Mouse (Mus musculus): ENCODE measurements around the gene Ambra1.

Gene Ambra1

DNA sequence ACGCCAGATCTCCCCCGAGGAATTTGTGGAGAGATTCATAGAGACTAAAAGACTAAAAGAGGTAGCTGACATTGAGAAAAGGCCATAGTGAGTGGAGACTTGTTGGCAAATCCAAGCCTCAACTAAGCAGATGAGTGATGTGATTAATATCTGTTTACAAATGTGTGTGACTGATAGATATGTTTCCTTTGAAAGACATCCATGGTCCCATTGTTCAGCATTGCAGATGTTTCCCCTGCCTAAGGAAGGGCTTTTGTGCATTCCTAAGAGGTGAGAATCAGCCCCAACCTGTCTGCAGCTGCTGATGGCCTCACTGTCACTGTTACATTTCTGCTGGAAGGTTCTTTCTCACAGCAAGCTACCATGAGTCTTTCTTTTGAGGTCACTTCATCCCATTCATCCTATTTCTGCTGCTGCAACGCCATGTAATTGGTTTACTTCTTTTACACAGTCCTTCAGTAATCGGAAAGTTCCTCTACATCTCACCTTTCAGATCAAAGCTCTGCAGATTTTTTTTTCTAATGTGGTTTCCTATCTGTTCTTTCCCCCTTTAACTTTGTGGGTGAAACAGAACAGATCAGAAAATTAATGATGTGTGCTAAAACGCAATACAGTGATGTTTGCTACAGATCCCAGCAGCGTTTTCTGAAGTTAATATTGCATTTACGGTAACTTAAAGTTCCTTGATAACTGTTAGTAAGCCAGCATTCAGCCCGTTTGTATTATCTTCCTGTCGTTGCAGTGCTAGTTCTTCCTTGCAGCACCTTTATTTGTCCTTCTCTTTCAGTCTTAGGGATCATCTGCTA lies 146.3 kb downstream of the Ambra1 start:
- peak; percentile 19 for DNase-seq

DNA sequence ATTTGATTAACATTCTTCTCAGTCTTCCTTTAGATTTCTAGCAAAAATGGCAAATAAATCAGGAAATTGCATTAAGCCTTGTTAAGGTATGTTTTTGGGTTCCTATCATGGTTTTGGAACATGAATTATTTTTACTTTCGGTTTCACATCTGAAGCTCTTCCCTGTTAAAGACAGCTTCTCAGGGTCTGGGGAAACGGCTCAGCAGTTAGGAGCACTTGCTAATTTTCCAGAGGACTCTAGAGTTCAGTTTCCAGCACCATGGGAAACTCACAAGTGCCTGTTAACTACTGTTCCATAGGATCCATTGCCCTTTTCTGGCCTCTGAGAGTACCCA lies 146.8 kb downstream of the Ambra1 start:
- no peak for DNase-seq

DNA sequence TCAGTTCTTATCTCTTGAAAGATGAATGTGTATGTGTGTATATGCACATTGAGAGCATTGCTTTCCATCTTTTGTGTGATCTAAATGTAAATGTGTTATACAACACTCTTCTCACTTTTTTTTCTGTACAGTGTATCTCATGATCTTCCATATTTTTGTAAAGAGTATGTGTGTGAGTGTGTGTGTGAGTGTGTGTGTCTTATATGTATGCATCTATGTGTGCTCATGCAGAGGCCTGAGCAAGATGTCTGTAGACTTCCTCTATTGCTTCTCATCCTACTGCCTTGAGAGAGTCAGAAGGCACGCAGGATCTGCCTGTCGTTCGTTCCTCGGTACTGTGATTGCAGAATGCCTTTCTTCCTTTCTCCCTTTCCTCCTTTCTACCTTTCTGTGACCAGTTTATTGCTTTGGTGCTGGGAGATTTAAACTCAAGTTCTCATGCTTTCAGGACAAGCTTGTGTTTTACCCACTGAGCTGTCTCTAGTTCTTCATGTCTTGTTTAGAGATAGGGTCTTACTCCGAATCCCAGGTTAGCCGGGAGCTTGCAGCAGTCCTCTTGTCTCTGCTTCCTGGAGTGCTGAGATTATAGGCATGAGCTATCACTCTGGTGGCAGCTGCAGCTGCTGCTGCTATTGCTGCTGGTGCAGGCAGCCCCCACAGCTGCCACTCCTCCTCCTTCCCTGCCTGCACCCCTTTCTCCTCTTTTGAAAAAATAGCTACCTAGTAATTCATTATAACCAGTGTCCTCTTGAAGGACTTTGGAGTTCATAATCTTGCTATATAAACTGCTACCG lies 148.7 kb downstream of the Ambra1 start:
- DNase-seq = no peak

DNA sequence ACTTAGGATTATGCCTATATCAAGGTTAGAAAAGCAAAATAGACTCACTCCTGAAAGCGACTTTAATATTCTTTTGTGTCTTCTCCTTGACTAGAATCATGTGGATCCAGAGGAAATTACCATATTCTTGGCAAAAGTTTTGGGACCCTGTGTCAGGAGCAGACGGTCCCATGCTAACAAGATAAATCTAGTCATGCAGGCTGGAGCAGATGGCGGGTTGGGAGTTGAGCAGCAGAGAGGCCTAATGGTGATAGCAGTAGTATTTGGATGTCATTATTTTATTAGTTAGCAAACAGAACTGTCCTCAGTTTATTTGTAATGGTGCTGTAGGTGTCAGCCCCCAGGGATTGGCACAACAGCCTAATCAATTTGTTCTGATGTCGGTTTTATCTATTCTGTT lies 154.0 kb downstream of the Ambra1 start:
- DNase-seq = no peak

DNA sequence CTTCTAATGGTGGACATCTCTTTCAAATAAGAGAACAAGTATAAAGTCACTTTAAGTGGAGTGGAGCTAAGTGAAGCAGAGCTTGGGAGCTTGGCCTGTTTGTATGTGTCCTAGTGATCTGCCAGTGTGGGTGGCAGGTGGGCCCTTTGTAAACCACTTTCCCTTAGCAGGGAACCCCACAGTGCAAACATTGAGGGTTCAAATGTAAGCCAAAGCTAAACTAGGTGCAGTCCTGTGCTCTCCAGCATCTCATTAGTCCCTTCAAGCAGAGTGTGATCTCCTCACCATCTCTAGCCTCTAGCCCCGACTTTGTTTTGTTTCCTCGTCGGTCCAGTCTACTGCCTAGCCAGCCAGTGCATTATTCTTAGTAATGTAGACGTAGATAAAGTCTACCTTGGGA lies 154.7 kb downstream of the Ambra1 start:
- DNase-seq = no peak

DNA sequence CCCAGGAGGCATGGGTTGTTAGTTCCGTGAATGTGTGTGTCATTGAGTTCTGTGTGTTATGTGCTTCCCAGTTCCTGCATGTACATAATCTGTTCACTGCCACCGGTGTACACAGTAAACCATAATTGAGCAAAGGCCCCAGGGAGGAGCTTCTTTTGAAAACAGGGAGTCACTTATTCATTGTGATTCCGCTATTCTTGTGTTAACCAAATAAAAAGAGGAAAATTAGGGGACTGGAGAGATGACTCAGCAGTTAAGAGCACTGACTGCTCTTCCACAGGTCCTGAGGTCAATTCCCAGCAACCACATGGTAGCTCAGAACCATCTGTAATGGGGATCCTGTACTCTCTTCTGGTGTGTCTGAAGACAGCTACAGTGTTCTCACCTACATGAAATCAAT lies 164.8 kb downstream of the Ambra1 start:
- DNase-seq = no peak

DNA sequence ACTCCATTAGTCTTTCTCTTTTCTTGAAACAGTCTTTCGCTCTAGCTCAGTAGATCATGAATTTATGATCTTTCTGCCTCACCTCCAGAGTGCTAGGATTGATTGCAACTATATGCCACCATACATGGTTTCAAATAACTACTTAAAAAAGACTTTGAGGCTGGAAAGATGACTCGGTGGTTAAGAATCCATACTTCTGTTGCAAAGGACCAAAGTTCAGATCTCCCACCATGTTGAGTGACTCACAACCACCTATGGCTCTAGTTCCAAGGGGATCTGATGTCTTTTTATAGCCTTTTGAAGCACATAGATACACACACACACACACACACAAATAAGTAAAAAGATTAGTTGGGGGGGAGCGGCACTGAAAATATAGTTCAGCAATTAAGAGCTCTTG lies 165.5 kb downstream of the Ambra1 start:
- no peak for DNase-seq

DNA sequence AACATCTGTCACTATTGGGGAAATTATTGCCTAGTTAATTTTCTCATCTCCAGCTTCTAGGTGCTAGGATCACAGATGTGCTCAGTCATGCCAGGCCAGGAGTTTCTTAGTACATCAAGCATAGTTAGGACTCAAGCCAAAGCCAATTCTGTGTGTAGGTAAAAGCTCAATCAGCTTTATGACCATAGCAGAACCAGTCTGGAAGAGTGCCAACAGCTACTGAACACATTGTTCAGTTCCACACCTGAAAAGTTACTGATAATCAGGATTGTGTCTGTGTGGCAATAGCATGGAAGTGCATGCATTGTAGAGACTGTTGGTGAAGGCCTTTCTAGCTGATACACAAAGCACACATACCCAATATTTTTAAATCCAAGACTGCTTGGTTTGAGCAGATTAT lies 168.0 kb downstream of the Ambra1 start:
- DNase-seq = peak; percentile 3

DNA sequence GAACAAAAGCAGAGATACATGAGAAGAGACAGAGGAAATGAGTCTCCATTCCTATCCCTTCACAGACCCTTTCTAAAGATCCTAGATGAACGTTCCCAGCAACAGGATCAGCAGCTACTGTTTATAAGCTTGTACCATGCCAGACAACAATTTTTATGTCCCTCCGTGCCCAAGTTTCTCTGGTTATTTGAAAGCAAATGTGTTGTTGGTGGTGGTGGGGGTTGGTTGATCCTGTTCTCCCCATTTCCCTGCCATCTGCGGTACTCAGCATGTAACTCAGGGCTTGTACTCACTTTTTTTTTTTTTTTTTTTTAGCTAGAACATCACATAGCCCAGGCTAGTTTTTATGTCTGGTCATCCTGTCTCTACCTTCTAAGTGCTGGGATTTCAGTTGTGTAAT lies 169.2 kb downstream of the Ambra1 start:
- DNase-seq = no peak

DNA sequence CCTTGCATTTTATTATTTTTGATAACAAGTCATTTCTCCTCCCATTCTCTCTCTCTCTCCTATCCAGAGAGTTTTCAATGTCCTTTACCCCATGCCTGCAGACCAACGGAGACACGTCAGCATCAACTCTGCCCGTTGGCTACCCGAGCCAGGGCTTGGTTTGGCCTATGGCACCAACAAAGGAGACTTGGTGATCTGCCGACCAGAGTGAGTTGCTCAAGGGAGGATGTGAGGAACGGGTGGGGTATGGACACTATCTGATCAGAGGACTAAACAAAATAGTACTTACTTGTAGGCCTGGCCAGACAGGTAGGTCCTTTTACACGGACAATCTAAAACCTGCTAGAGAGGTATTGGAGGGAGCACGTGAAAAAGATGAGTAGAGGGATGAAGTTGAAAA lies 170.5 kb downstream of the Ambra1 start:
- DNase-seq = no peak

DNA sequence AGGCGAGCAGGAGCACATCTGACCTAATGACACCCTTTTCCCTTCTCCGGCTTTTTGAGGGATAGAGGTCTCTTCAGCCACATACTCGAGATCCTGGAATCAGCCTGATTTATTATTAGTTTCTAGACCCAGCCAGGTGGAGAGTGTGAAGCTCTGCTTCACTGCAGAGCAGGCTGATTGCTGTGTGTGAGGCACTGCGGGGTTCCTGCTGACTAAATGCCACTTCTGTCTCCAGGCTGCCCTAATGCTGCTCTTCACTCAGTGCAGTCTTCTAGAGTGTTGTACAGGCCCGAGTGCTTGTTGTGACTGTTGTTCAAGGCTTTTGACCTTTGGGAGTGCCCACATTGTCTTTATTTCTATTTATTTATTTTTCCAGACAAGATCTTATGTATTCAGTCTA lies 172.4 kb downstream of the Ambra1 start:
- DNase-seq = no peak

DNA sequence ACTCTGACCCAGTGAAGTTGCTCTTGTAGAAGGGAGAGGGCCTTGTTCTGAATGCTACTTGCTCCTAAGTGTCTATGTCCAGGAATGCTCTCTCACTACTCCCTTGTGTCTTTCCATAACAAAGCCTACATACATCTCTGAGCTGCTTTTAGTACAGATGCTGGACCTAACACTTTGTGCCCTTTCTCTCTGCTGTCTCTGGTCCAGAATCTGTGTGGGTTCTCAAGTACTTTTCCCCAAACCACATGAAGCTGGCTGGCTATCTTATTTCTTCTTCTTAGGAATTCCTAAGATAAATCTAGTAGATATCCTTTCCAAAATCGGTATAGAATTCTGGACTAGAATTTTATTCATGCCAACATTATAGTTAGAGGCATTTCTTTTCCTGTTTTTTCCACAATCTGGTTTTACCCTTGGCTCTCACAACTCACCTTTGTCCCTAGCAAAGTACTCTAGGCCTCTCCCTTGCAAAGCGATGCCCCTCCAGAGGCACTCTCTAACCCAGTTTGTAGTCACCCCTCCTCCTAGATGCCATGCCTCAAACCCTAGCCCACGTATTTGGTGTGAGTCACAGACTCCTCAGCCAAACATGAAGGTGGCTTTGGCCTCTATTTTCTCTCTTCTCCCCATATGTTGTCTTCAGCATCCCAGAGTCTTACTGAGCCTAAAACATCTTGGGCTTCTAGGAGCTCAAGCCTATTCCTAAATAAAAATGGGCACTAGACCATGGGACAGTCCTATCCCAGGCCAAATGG lies 173.4 kb downstream of the Ambra1 start:
- no peak for DNase-seq

DNA sequence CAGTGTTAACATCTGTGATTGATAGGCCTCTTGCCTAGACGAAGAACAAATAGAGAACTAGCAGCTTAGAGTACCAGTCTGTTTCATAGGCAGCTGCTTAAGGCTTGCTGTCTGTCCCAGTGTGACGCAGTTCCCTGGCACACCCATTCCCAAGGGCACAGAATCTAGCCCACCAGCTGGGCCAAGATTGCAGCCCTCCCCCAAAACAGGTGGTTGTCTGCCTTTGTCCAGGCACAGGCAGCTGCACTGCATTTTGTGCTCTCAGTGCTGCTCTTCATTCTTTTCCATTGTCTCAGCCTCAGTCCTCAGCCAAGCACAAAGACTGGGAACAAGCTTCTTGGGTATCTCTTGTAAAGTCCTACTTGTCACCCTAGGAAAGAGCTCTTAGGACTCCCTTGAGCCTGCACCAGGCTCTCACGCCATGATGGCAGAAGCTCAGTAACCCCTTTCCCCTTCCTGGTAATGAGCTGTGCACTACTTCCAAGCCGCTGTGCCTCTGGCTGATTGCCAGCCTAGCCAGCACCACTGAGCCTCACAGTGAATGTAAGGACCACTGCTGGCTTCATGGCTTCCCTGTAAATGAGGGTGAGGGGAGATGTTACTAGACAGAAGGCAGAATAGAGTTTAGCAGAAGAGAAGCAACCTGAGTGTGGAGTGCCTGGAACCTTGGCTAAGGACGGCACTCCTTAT lies 174.8 kb downstream of the Ambra1 start:
- DNase-seq = no peak

DNA sequence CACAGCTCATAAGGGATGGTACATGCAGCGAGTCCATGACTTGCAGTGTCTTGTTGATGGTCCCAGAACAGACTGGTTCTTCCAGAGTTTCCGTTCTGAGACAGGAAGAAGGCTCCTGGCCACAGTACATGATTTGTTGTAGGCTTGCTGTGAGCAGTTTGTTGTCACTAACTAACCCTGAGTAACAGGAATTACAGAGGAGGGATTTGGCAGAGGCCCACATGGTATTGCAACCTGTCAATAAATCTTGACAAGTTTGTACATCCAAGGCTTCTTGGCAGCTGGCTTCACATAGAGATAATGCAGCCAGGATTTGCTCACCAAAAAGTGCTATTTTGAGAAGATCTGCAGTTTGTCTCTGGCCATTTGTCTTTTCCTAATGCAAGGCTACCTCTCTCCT lies 176.2 kb downstream of the Ambra1 start:
- no peak for DNase-seq

DNA sequence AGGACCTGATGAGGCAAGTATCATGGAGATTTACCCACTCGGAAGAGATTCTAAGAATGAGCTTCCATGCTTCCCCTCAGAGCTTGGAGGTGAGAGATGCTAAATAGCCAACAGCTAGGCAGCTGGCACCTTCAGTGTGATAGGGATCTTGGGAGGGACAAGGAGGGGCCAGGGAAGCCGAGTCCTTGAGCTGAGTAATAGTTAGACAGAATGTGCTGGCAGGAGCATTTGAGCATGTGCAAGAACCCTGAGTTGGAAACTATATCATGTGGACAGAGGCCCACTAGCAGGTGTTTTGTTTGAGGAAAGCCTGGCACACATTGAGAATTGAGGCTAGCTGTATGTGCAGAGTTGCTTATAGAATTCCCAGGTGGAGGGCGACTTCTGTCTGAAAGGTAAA lies 182.7 kb downstream of the Ambra1 start:
- DNase-seq = no peak

DNA sequence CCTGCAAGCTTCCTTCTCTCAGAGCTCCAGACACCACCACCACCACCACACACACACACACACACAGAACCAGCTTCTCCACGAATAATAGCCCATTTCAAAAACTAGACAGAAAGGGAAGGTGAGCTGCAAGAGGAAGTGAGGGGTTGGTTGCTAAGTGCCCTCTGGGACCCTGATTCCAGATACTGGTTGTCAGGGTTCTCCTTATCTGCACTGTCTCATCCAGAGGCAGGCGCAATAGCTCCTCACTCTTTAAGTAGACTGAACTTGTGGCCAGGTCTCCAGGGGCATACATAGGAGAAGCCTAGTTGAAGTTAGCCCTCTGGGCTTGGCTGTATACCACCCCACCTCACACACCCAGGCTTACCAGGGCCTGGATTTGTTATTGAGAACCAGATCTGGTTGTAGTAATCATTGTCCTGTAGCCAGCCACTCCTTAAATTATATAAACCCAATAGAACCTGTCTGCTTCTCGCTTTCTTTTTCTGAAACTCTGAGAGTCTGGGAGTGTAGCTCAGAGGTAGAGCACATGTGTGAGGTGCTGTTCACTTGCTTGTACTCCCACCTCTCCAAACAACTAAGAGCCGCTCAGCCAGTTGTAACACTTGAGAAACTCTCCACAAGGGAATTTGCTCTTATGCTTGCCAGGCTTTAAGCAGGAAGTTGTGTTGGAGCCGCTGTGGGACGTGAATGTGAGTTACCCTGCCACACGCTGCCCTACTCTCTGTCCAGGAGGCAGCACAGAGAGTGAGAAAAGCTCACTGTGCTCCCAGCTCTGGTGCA lies 183.6 kb downstream of the Ambra1 start:
- DNase-seq = peak; percentile 51

DNA sequence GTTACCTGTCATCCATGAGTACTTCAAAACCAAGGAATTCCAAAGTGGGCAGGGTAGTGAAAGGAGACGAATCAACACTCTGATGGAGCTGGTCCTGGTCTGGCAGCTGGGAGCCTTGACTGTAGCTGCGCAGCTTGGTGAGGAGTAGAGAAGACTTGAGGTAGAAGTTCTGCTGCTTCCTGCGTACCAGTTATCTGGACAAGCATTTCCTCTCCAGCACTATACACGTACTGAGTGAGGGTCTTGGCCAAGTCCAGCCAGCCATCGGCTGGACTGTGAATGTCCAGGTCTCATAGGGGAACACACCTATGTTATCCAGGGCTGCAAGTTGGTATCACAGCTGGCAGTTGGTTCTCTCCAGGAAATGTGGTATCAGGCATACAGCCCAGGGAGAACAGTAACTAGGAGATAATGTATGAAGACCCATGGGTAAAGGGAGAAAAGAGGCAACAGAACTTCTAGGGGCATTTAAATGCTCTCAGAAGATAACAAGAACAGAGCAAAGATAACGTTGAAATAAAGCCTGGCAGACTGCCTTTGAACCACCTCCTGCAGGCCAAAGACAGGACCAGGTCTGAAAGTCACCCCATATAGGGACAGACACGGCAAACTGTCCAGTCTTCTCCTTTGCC lies 186.5 kb downstream of the Ambra1 start:
- no peak for DNase-seq

DNA sequence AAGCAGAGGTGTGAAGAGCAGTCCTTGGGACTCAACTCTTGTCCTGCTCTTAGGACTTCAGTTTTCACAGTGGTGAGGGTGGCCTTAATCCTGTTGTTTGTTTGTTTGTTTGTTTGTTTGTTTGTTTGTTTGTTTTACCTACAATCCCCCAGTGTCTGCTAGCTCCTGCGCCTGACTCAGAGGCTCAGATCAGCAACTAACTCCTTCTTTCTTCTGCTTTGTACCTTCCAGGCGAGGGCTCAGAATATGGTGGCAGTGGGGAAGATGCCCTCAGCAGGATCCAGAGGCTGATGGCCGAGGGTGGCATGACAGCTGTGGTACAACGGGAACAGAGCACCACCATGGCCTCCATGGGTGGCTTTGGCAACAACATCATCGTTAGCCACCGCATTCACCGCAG lies 187.2 kb downstream of the Ambra1 start:
- DNase-seq = no peak

DNA sequence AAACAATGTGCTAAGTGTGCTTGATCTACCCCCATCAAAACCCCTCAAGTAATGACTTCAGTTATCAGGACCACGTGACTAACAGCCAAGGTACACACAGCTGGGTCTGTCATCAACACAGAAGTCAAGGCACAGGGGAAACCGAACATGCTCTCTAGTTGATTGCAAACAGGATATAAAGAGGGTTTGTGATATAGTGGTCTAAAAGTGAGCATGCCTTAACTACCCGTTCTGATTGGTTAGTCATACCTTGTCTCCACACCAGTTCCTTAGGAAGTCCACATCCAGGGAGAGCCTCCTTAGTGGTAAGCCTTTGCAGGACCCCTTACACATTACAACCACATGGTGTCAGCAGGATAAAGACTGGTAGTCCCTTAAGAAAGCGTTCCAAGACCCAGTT lies 190.2 kb downstream of the Ambra1 start:
- no peak for DNase-seq

DNA sequence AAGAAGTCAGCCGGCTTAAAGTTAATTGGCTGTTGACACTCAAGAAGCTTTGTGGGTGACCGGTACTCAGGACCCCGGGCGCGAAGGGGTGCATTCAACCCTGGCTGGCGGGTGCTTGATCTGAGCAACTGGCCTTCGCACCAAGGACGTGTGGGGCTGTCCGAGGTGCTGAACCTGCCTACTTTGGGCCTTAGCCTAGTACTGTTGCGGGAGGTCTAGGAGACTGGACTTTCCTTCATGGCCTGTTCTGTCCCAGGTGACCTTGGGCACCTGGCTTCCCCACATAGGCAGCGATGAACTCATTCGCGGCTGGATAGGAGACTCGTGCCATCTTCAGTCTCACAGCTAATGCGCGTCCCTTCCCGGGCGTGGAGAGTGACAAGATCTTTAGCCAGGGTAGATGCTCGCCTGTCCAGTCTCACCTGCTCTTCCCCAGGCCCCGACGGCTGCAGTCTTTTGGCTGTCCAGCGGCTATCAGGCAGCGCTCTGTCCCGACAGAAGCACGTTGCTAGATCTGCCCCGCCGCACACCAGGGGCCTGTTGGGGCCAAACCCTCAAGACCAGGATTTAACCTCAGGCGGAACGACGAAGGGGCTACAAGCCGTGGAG lies 191.4 kb downstream of the Ambra1 start:
- peak; percentile 80 for DNase-seq

DNA sequence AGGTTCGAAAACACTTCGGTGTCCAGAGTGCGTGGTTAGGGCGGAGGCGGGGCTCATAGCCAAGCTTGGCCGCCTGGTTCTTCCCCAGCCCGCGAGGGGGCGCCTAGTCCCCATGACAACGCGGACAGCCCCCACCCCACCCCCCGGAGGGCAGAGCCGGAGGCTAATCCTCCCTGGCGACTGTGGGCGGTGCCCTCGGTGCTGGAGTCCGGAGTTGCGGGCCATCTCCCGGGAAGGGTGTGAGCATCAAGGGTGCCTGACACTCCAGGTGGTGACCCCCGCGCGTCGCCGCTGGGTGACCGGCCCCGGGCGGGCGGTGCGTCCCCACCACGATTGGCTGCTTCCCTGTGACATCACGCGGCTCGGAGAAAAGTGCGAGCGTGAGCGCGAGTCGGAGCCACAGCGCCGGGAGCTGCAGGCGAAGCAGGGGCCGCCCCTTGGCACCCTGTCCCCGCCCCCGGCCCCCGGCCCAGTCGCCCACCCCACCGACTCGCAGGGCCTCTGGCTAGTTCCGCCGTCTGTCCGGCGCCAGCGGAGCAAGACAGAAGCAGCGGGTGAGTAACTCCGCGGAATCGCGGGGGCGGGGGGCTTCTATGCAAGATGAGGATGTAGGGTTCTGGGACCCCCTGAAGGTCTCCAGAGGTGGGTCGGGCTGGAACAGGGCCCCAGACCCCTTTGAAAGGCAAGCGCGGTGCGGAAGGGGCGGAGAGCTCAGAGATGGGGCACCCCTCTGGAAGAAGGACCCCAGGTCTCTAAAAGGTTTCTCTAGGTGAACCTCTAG lies 192.0 kb downstream of the Ambra1 start:
- DNase-seq = peak; percentile 55

Data from lung, postnatal 36 days (tissue).